8 mouse cellular contexts compared by ENCODE assay signal in genomic region chr16:22162066-22162511, GRCm38 (mm10). TPM values are rescaled to one million over a fixed set of nuclear protein-coding genes. Genes with fewer than 3 reads are reported as not detected.
DNase-seq lines count a peak whose midpoint lies in the region; ATAC-seq and TF ChIP-seq lines count a peak whose summit lies in the region.

No protein-coding gene starts in this region.

- peak overlapping the region; percentile 97 for H3K4me3 ChIP-seq in heart, embryonic 15.5 days
- peak overlapping the region; percentile 66 for H3K4me3 ChIP-seq in liver, embryonic 13.5 days (replicated peaks)
- H3K4me3 ChIP-seq in stomach, postnatal 0 days (ENCODE audit: low read depth, low read length) = peak overlapping the region; percentile 99

- H3K9ac ChIP-seq in heart, embryonic 15.5 days = peak overlapping the region; percentile 97
- H3K9ac ChIP-seq in liver, embryonic 13.5 days = peak overlapping the region; percentile 74
- peak overlapping the region; percentile 97 for H3K9ac ChIP-seq in stomach, postnatal 0 days (ENCODE audit: low read length)

- peaks cover 16% of the 10 kb centered on the region for H3K4me1 ChIP-seq in heart, embryonic 15.5 days (replicated peaks)
- H3K4me1 ChIP-seq in liver, embryonic 13.5 days (replicated peaks) = 0 out of 2 replicates have a peak, but pooled peaks cover 4% of the 10 kb centered on the region
- H3K4me1 ChIP-seq in stomach, postnatal 0 days (replicated peaks; ENCODE audit: control insufficient read depth, insufficient read depth) = no peaks in the 10 kb centered on the region

- H3K4me2 ChIP-seq in heart, embryonic 15.5 days = peak overlapping the region; percentile 90
- H3K4me2 ChIP-seq in liver, embryonic 13.5 days = peak overlapping the region; percentile 71
- peak overlapping the region; percentile 80 for H3K4me2 ChIP-seq in stomach, postnatal 0 days (replicated peaks; ENCODE audit: low read depth)

- peak; percentile 5 to 15 for DNase-seq in cerebellum, postnatal 14 days
- DNase-seq in cerebellum, adult 11-12 months = no peak
- peak; percentile 18 for DNase-seq in ovary, postnatal 14 days (ENCODE audit: low spot score)
- no peak for DNase-seq in ovary, adult 18-20 months (ENCODE audit: low spot score)
- no peak for DNase-seq in liver, embryonic 13.5 days
- DNase-seq in stomach, postnatal 0 days (ENCODE audit: low spot score) = no peak
- DNase-seq in thymus, postnatal 4 days = no peak

- no peaks in the 10 kb centered on the region for H3K27me3 ChIP-seq in heart, embryonic 15.5 days
- H3K27me3 ChIP-seq in liver, embryonic 13.5 days = peaks cover 67% of the 10 kb centered on the region
- H3K27me3 ChIP-seq in stomach, postnatal 0 days (ENCODE audit: control insufficient read depth, insufficient read depth, low read length) = no peaks in the 10 kb centered on the region

- no peak for TF ChIP-seq EP300 in stomach, postnatal 0 days (optimal IDR thresholded peaks at IDR 0.05)

- H3K36me3 ChIP-seq in heart, embryonic 15.5 days = no peaks in the 10 kb centered on the region
- no peaks in the 10 kb centered on the region for H3K36me3 ChIP-seq in liver, embryonic 13.5 days
- no peaks in the 10 kb centered on the region for H3K36me3 ChIP-seq in stomach, postnatal 0 days (ENCODE audit: control insufficient read depth, insufficient read depth, low read length)

- no peak for ATAC-seq in heart, embryonic 15.5 days (replicated peaks; ENCODE audit: insufficient number of reproducible peaks, insufficient read depth, low FRiP score, low read depth)
- ATAC-seq in liver, embryonic 13.5 days (ENCODE audit: low read depth) = no peak
- no peak for ATAC-seq in stomach, postnatal 0 days (ENCODE audit: low FRiP score, low TSS enrichment)

- peak overlapping the region; percentile 93 for H3K27ac ChIP-seq in heart, embryonic 15.5 days
- H3K27ac ChIP-seq in liver, embryonic 13.5 days = 0 out of 2 replicates have a peak overlapping the region, but pooled peaks have one; percentile 18
- peak overlapping the region; percentile 95 for H3K27ac ChIP-seq in stomach, postnatal 0 days (replicated peaks)

- no peak for TF ChIP-seq CTCF in stomach, postnatal 0 days (IDR thresholded peaks at IDR 0.05; ENCODE audit: low read depth)

- H3K9me3 ChIP-seq in heart, embryonic 15.5 days (replicated peaks) = no peaks in the 10 kb centered on the region
- H3K9me3 ChIP-seq in liver, embryonic 13.5 days (replicated peaks) = no peaks in the 10 kb centered on the region
- H3K9me3 ChIP-seq in stomach, postnatal 0 days (ENCODE audit: control insufficient read depth, low read length) = no peaks in the 10 kb centered on the region

- WGBS in heart, embryonic 15.5 days = under 1% methylated on average over 19 of the region's 19 CpGs
- WGBS in liver, embryonic 13.5 days (ENCODE audit: insufficient replicate concordance) = 1% methylated on average over 19 of the region's 19 CpGs
- under 1% methylated on average over 19 of the region's 19 CpGs for WGBS in stomach, postnatal 0 days

RNA-seq across cellular contexts. Expression of gene Igf2bp2, which starts 1.0 kb away (rescaled TPM):
- 34.5 and 43.1 TPM in 2 replicates for polyA plus RNA-seq in heart, embryonic 15.5 days (2015; fragmentation: Nextera tagmentation; extraction: Ambion mirVana)
- polyA plus RNA-seq in liver, embryonic 13.5 days (2015; fragmentation: Nextera tagmentation; extraction: Ambion mirVana) = 12.1 and 17.0 TPM in 2 replicates
- polyA plus RNA-seq in stomach, postnatal 0 days (2015; fragmentation: Nextera tagmentation; extraction: Ambion mirVana) = 32.4 and 34.6 TPM in 2 replicates

Comparison
In these comparisons a context has a peak if more than half of its experiments do, and no peak if none do; other contexts are left out.
1. DNase-seq: peak in cerebellum, postnatal 14 days (2 of 2) and ovary, postnatal 14 days (single experiment); none in cerebellum, adult 11-12 months (single experiment), ovary, adult 18-20 months (single experiment), liver, embryonic 13.5 days (single experiment), stomach, postnatal 0 days (single experiment) and thymus, postnatal 4 days (single experiment).
2. H3K27ac ChIP-seq: peak in every context shown above with its lines; median percentile 95 in stomach, postnatal 0 days; 93 in heart, embryonic 15.5 days; 18 in liver, embryonic 13.5 days.
3. Peak in every context shown above with its lines, with median percentiles within 50 percentile points of each other: H3K4me2 ChIP-seq, H3K4me3 ChIP-seq and H3K9ac ChIP-seq.